Comparison of ENCODE assay signal across 29 mouse cellular contexts in genomic region chr5:15470141-15470540, GRCm38 (mm10). TPM values are rescaled to one million over a fixed set of nuclear protein-coding genes. Genes with fewer than 3 reads are reported as not detected.
"Had no signal": no experiment of that assay in that cellular context is flagged by ENCODE, and none has a peak within 500 bp of the region (broad histone marks: within the 10 kb centered on the region; RNA-seq: fewer than 3 reads in every experiment).

No protein-coding gene starts in this region.

RNA-seq across cellular contexts. Expression of gene Gm21149, which starts 6.2 kb away (rescaled TPM):
- polyA plus RNA-seq: limb, embryonic 10.5 days; limb, embryonic 11.5 days; limb, embryonic 12.5 days; limb, embryonic 13.5 days; limb, embryonic 14.5 days; liver, adult 2 months; liver, embryonic 11.5 days; liver, embryonic 12.5 days; liver, embryonic 13.5 days; liver, embryonic 14.5 days; liver, embryonic 15.5 days; liver, embryonic 16.5 days; liver, postnatal 0 days; lung, embryonic 14.5 days; lung, embryonic 16.5 days; lung, postnatal 0 days; macrophage; midbrain, embryonic 10.5 days; midbrain, embryonic 11.5 days; midbrain, embryonic 12.5 days; midbrain, embryonic 13.5 days; midbrain, embryonic 15.5 days; midbrain, embryonic 16.5 days; midbrain, postnatal 0 days; myocyte; neural tube, embryonic 11.5 days had no signal

RNA-seq across cellular contexts. Expression of gene Gm21190, which starts 58.9 kb away (rescaled TPM):
- polyA plus RNA-seq: limb, embryonic 10.5 days; limb, embryonic 11.5 days; limb, embryonic 12.5 days; limb, embryonic 13.5 days; limb, embryonic 14.5 days; limb, embryonic 15.5 days; liver, adult 2 months; liver, embryonic 11.5 days; liver, embryonic 12.5 days; liver, embryonic 13.5 days; liver, embryonic 14.5 days; liver, embryonic 15.5 days; liver, embryonic 16.5 days; liver, postnatal 0 days; lung, adult 2 months; lung, embryonic 14.5 days; lung, embryonic 15.5 days; lung, embryonic 16.5 days; lung, postnatal 0 days; macrophage; midbrain, embryonic 10.5 days; midbrain, embryonic 11.5 days; midbrain, embryonic 12.5 days; midbrain, embryonic 13.5 days; midbrain, embryonic 15.5 days; midbrain, embryonic 16.5 days; midbrain, postnatal 0 days; myocyte; neural tube, embryonic 11.5 days had no signal
